In genomic region chr2:5295098-5295497, GRCm38 (mm10) we compare ENCODE assay signal across 15 mouse cellular contexts.
"Had no signal": no experiment of that assay in that cellular context is flagged by ENCODE, and none has a peak within 500 bp of the region (broad histone marks: within the 10 kb centered on the region; RNA-seq: fewer than 3 reads in every experiment).

No protein-coding gene starts in this region.

- H3K4me1 ChIP-seq: liver, embryonic 15.5 days; midbrain, embryonic 12.5 days; neural tube, embryonic 13.5 days had no signal

- ATAC-seq: midbrain, embryonic 16.5 days had no signal

- H3K27me3 ChIP-seq: limb, embryonic 13.5 days; liver, embryonic 15.5 days; midbrain, embryonic 12.5 days; neural tube, embryonic 13.5 days had no signal

- H3K9me3 ChIP-seq: limb, embryonic 13.5 days; liver, embryonic 15.5 days; midbrain, embryonic 12.5 days; neural tube, embryonic 13.5 days had no signal

- DNase-seq: lung, embryonic 14.5 days; lung, postnatal 10 days; lung, postnatal 4 days; retina, postnatal 1 day; right cerebral cortex, postnatal 4 days; spleen, adult 18-20 months; thymus, adult 18-20 months; thymus, postnatal 14 days had no signal

- H3K36me3 ChIP-seq: limb, embryonic 13.5 days; liver, embryonic 15.5 days; midbrain, embryonic 12.5 days; neural tube, embryonic 13.5 days had no signal

- H3K27ac ChIP-seq: kidney, postnatal 0 days; limb, embryonic 13.5 days; liver, embryonic 15.5 days; midbrain, embryonic 12.5 days; neural tube, embryonic 13.5 days had no signal

- H3K4me3 ChIP-seq: limb, embryonic 13.5 days; liver, embryonic 15.5 days; midbrain, embryonic 12.5 days; neural tube, embryonic 13.5 days had no signal

- H3K4me2 ChIP-seq: limb, embryonic 13.5 days; liver, embryonic 11.5 days; liver, embryonic 15.5 days; lung, embryonic 14.5 days; midbrain, embryonic 12.5 days; neural tube, embryonic 13.5 days had no signal

- H3K9ac ChIP-seq: limb, embryonic 13.5 days; liver, embryonic 15.5 days; lung, embryonic 14.5 days; midbrain, embryonic 12.5 days; neural tube, embryonic 13.5 days had no signal
